In genomic region chr17:28715832-28716548, GRCm38 (mm10) we compare ENCODE assay signal across 19 mouse cellular contexts. TPM values are rescaled to one million over a fixed set of nuclear protein-coding genes. Genes with fewer than 3 reads are reported as not detected.
DNase-seq lines count a peak whose midpoint lies in the region; ATAC-seq and TF ChIP-seq lines count a peak whose summit lies in the region.
"Had no signal": no experiment of that assay in that cellular context is flagged by ENCODE, and none has a peak within 500 bp of the region (broad histone marks: within the 10 kb centered on the region; RNA-seq: fewer than 3 reads in every experiment).

No protein-coding gene starts in this region.

- no peak overlapping the region for H3K9ac ChIP-seq in forebrain, embryonic 12.5 days
- H3K9ac ChIP-seq in forebrain, embryonic 13.5 days = no peak overlapping the region
- H3K9ac ChIP-seq in liver, postnatal 0 days (replicated peaks) = no peak overlapping the region
- no peak overlapping the region for H3K9ac ChIP-seq in liver, embryonic 12.5 days
- no peak overlapping the region for H3K9ac ChIP-seq in forebrain, postnatal 0 days
- H3K9ac ChIP-seq: embryonic facial prominence, embryonic 12.5 days; lung, embryonic 14.5 days; neural tube, embryonic 12.5 days had no signal

- no peak for DNase-seq in liver, postnatal 0 days
- DNase-seq in forebrain, postnatal 0 days = no peak
- peak; percentile 40 for DNase-seq in skeletal muscle tissue, adult 2 months (ENCODE audit: low read depth, low spot score)
- no peak for DNase-seq in thymus, postnatal 0 days (ENCODE audit: low spot score)
- DNase-seq in layer of hippocampus, adult 9-11 months = no peak
- DNase-seq: adrenal gland, adult 8-10 months; cerebellum, adult 18-20 months; heart, adult 2 months; liver; lung, embryonic 14.5 days had no signal

- no peak for TF ChIP-seq EP300 in liver, postnatal 0 days (IDR thresholded peaks at IDR 0.05; ENCODE audit: low read depth)

- WGBS in forebrain, embryonic 12.5 days = 70% methylated on average over 7 of the region's 7 CpGs
- 68% methylated on average over 6 of the region's 7 CpGs for WGBS in forebrain, embryonic 13.5 days
- 63% methylated on average over 6 of the region's 7 CpGs for WGBS in liver, postnatal 0 days (ENCODE audit: insufficient replicate concordance)
- WGBS in liver, embryonic 12.5 days (ENCODE audit: insufficient replicate concordance) = 70% methylated on average over 7 of the region's 7 CpGs
- 71% methylated on average over 7 of the region's 7 CpGs for WGBS in forebrain, postnatal 0 days

- TF ChIP-seq CTCF in liver, postnatal 0 days (IDR thresholded peaks at IDR 0.05; ENCODE audit: low read depth) = no peak
- no peak for TF ChIP-seq CTCF in forebrain, postnatal 0 days (IDR thresholded peaks at IDR 0.05; ENCODE audit: low read depth)

- H3K4me1 ChIP-seq in forebrain, embryonic 12.5 days = no peaks in the 10 kb centered on the region
- H3K4me1 ChIP-seq in forebrain, embryonic 13.5 days = no peaks in the 10 kb centered on the region
- peaks cover 7% of the 10 kb centered on the region for H3K4me1 ChIP-seq in liver, postnatal 0 days (ENCODE audit: insufficient read depth)
- H3K4me1 ChIP-seq in liver, embryonic 12.5 days = peaks cover 10% of the 10 kb centered on the region
- H3K4me1 ChIP-seq in forebrain, postnatal 0 days (ENCODE audit: insufficient read depth) = no peaks in the 10 kb centered on the region
- H3K4me1 ChIP-seq: neural tube, embryonic 12.5 days had no signal

- no peaks in the 10 kb centered on the region for H3K9me3 ChIP-seq in forebrain, embryonic 12.5 days
- no peaks in the 10 kb centered on the region for H3K9me3 ChIP-seq in forebrain, embryonic 13.5 days (replicated peaks)
- no peaks in the 10 kb centered on the region for H3K9me3 ChIP-seq in liver, postnatal 0 days (ENCODE audit: low read length)
- no peaks in the 10 kb centered on the region for H3K9me3 ChIP-seq in liver, embryonic 12.5 days (replicated peaks)
- no peaks in the 10 kb centered on the region for H3K9me3 ChIP-seq in forebrain, postnatal 0 days (ENCODE audit: low read length)
- H3K9me3 ChIP-seq: embryonic facial prominence, embryonic 12.5 days; neural tube, embryonic 12.5 days had no signal

- no peak overlapping the region for H3K4me3 ChIP-seq in forebrain, embryonic 12.5 days (replicated peaks)
- no peak overlapping the region for H3K4me3 ChIP-seq in forebrain, embryonic 13.5 days
- H3K4me3 ChIP-seq in liver, postnatal 0 days (ENCODE audit: low read depth, low read length) = no peak overlapping the region
- H3K4me3 ChIP-seq in liver, embryonic 12.5 days = no peak overlapping the region
- no peak overlapping the region for H3K4me3 ChIP-seq in forebrain, postnatal 0 days (ENCODE audit: low read depth, low read length)
- H3K4me3 ChIP-seq: embryonic facial prominence, embryonic 12.5 days; heart, adult 2 months; neural tube, embryonic 12.5 days had no signal

- peak overlapping the region; percentile 14; the same call in 1 of the 2 replicates for H3K27ac ChIP-seq in forebrain, embryonic 12.5 days
- H3K27ac ChIP-seq in forebrain, embryonic 13.5 days = no peak overlapping the region
- H3K27ac ChIP-seq in liver, postnatal 0 days (ENCODE audit: low read depth) = 0 out of 2 replicates have a peak overlapping the region, but pooled peaks have one; percentile 6
- no peak overlapping the region for H3K27ac ChIP-seq in liver, embryonic 12.5 days
- H3K27ac ChIP-seq in forebrain, postnatal 0 days (ENCODE audit: low read depth, low read length) = no peak overlapping the region
- H3K27ac ChIP-seq: heart, adult 2 months; neural tube, embryonic 12.5 days had no signal

- H3K27me3 ChIP-seq in forebrain, embryonic 12.5 days = no peaks in the 10 kb centered on the region
- no peaks in the 10 kb centered on the region for H3K27me3 ChIP-seq in forebrain, embryonic 13.5 days
- H3K27me3 ChIP-seq in liver, postnatal 0 days (ENCODE audit: insufficient read depth, low read length) = no peaks in the 10 kb centered on the region
- no peaks in the 10 kb centered on the region for H3K27me3 ChIP-seq in liver, embryonic 12.5 days (replicated peaks)
- no peaks in the 10 kb centered on the region for H3K27me3 ChIP-seq in forebrain, postnatal 0 days (ENCODE audit: insufficient read depth, low read length)
- H3K27me3 ChIP-seq: CH12.LX; embryonic facial prominence, embryonic 12.5 days; neural tube, embryonic 12.5 days had no signal

- no peak for ATAC-seq in forebrain, embryonic 12.5 days (ENCODE audit: low FRiP score)
- ATAC-seq in forebrain, embryonic 13.5 days = no peak
- no peak for ATAC-seq in liver, postnatal 0 days
- ATAC-seq in liver, embryonic 12.5 days = no peak
- peak; percentile 27; the same call in 1 of the 2 replicates for ATAC-seq in forebrain, postnatal 0 days
- ATAC-seq: inflammation-experienced regulatory T-cells, adult 6 months; midbrain, embryonic 16.5 days had no signal

- no peak overlapping the region for H3K4me2 ChIP-seq in forebrain, embryonic 12.5 days
- H3K4me2 ChIP-seq in forebrain, embryonic 13.5 days = no peak overlapping the region
- no peak overlapping the region for H3K4me2 ChIP-seq in liver, postnatal 0 days (ENCODE audit: low read depth, low read length)
- no peak overlapping the region for H3K4me2 ChIP-seq in liver, embryonic 12.5 days
- H3K4me2 ChIP-seq in forebrain, postnatal 0 days (ENCODE audit: low read depth) = no peak overlapping the region
- H3K4me2 ChIP-seq: embryonic facial prominence, embryonic 12.5 days; lung, embryonic 14.5 days; neural tube, embryonic 12.5 days had no signal

- H3K36me3 ChIP-seq in forebrain, embryonic 12.5 days (replicated peaks) = peaks cover 59% of the 10 kb centered on the region
- peaks cover 47% of the 10 kb centered on the region for H3K36me3 ChIP-seq in forebrain, embryonic 13.5 days (ENCODE audit: poor library complexity, severe bottlenecking)
- H3K36me3 ChIP-seq in liver, postnatal 0 days (replicated peaks; ENCODE audit: insufficient read depth, low read length) = peaks cover 57% of the 10 kb centered on the region
- H3K36me3 ChIP-seq in liver, embryonic 12.5 days = peaks cover 73% of the 10 kb centered on the region
- peaks cover 42% of the 10 kb centered on the region for H3K36me3 ChIP-seq in forebrain, postnatal 0 days (ENCODE audit: insufficient read depth)

RNA-seq across cellular contexts. Expression of gene AC170998.1, which starts 9.9 kb away (rescaled TPM):
- polyA plus RNA-seq in forebrain, embryonic 12.5 days (2016; fragmentation: Nextera tagmentation; extraction: Ambion mirVana) = 3.0 and 3.6 TPM in 2 replicates
- 2.1 and 3.5 TPM in 2 replicates for polyA plus RNA-seq in forebrain, embryonic 13.5 days (2015; fragmentation: Nextera tagmentation; extraction: Ambion mirVana)
- 0.80 and 1.1 TPM in 2 replicates for polyA plus RNA-seq in liver, postnatal 0 days (2015; fragmentation: Nextera tagmentation; extraction: Ambion mirVana)
- polyA plus RNA-seq in liver, embryonic 12.5 days (2016; fragmentation: Nextera tagmentation; extraction: Ambion mirVana) = 2.5 and 3.1 TPM in 2 replicates
- total RNA-seq in forebrain, postnatal 0 days (2014; rRNA removed) = 1.2 and 5.6 TPM in 2 replicates
- polyA plus RNA-seq in forebrain, postnatal 0 days (2015; fragmentation: Nextera tagmentation; extraction: Ambion mirVana) = 1.7 TPM in 1 of 2 replicates, not detected in the other
- polyA plus RNA-seq in thymus, postnatal 0 days (2015; fragmentation: Nextera tagmentation; extraction: Ambion mirVana) = 0.87 and 2.1 TPM in 2 replicates

RNA-seq across cellular contexts. Expression of gene Mapk14, which starts 24.9 kb away (rescaled TPM):
- polyA plus RNA-seq in forebrain, embryonic 12.5 days (2016; fragmentation: Nextera tagmentation; extraction: Ambion mirVana) = 38.0 and 39.8 TPM in 2 replicates
- polyA plus RNA-seq in forebrain, embryonic 13.5 days (2015; fragmentation: Nextera tagmentation; extraction: Ambion mirVana) = 27.1 and 29.6 TPM in 2 replicates
- 23.6 and 24.5 TPM in 2 replicates for polyA plus RNA-seq in liver, postnatal 0 days (2015; fragmentation: Nextera tagmentation; extraction: Ambion mirVana)
- polyA plus RNA-seq in liver, embryonic 12.5 days (2016; fragmentation: Nextera tagmentation; extraction: Ambion mirVana) = 53.4 and 55.7 TPM in 2 replicates
- 28.7 and 33.5 TPM in 2 replicates for total RNA-seq in forebrain, postnatal 0 days (2014; rRNA removed)
- polyA plus RNA-seq in forebrain, postnatal 0 days (2015; fragmentation: Nextera tagmentation; extraction: Ambion mirVana) = 16.6 and 20.4 TPM in 2 replicates
- 42.2 and 45.7 TPM in 2 replicates for polyA plus RNA-seq in thymus, postnatal 0 days (2015; fragmentation: Nextera tagmentation; extraction: Ambion mirVana)

RNA-seq across cellular contexts. Expression of gene Slc26a8, which starts 26.0 kb away (rescaled TPM):
- 0.80 and 0.90 TPM in 2 replicates for polyA plus RNA-seq in forebrain, embryonic 12.5 days (2016; fragmentation: Nextera tagmentation; extraction: Ambion mirVana)
- 0.86 and 0.99 TPM in 2 replicates for polyA plus RNA-seq in forebrain, embryonic 13.5 days (2015; fragmentation: Nextera tagmentation; extraction: Ambion mirVana)
- 0.32 and 0.51 TPM in 2 replicates for polyA plus RNA-seq in liver, postnatal 0 days (2015; fragmentation: Nextera tagmentation; extraction: Ambion mirVana)
- polyA plus RNA-seq in liver, embryonic 12.5 days (2016; fragmentation: Nextera tagmentation; extraction: Ambion mirVana) = 0.41 and 0.48 TPM in 2 replicates
- 2.0 and 3.3 TPM in 2 replicates for total RNA-seq in forebrain, postnatal 0 days (2014; rRNA removed)
- polyA plus RNA-seq in forebrain, postnatal 0 days (2015; fragmentation: Nextera tagmentation; extraction: Ambion mirVana) = 1.3 and 1.8 TPM in 2 replicates
- polyA plus RNA-seq in thymus, postnatal 0 days (2015; fragmentation: Nextera tagmentation; extraction: Ambion mirVana) = 0.42 and 0.79 TPM in 2 replicates
- total RNA-seq: CH12.LX had no signal

RNA-seq across cellular contexts. Expression of gene Mapk13, which starts 53.1 kb away (rescaled TPM):
- polyA plus RNA-seq in forebrain, embryonic 12.5 days (2016; fragmentation: Nextera tagmentation; extraction: Ambion mirVana) = 2.5 and 5.3 TPM in 2 replicates
- polyA plus RNA-seq in forebrain, embryonic 13.5 days (2015; fragmentation: Nextera tagmentation; extraction: Ambion mirVana) = 0.72 and 1.1 TPM in 2 replicates
- polyA plus RNA-seq in liver, postnatal 0 days (2015; fragmentation: Nextera tagmentation; extraction: Ambion mirVana) = 25.2 and 27.6 TPM in 2 replicates
- polyA plus RNA-seq in liver, embryonic 12.5 days (2016; fragmentation: Nextera tagmentation; extraction: Ambion mirVana) = 2.3 and 2.5 TPM in 2 replicates
- 0.14 and 0.38 TPM in 2 replicates for total RNA-seq in forebrain, postnatal 0 days (2014; rRNA removed)
- 0.53 and 1.0 TPM in 2 replicates for polyA plus RNA-seq in forebrain, postnatal 0 days (2015; fragmentation: Nextera tagmentation; extraction: Ambion mirVana)
- polyA plus RNA-seq in thymus, postnatal 0 days (2015; fragmentation: Nextera tagmentation; extraction: Ambion mirVana) = 6.7 and 6.9 TPM in 2 replicates
- total RNA-seq: CH12.LX; megakaryocyte-erythroid progenitor cell, adult 5-6 weeks had no signal
- polyA plus RNA-seq: inflammation-experienced regulatory T-cells, adult 6 months had no signal

Comparison
In these comparisons a context has a peak if more than half of its experiments do, and no peak if none do; other contexts are left out.
1. H3K27ac ChIP-seq: peak in forebrain, embryonic 12.5 days (single experiment) and liver, postnatal 0 days (single experiment); none in forebrain, embryonic 13.5 days (single experiment), liver, embryonic 12.5 days (single experiment) and forebrain, postnatal 0 days (single experiment).